Mouse (Mus musculus) megakaryocyte-erythroid progenitor cell, adult 5-6 weeks (primary cell): ENCODE data around the gene Fam81a. TPM values are rescaled to one million over a fixed set of nuclear protein-coding genes. Genes with fewer than 3 reads are reported as not detected.

Experiments used
- ATAC-seq: replicated peaks from 2 replicates; pipeline ENCODE4 v1.8.0; 2016; ENCODE audit warnings: mild to moderate bottlenecking, inconsistent platforms; ENCODE audit not compliant: severe bottlenecking, poor library complexity, low FRiP score, low TSS enrichment
- total RNA-seq, 2 experiments: library from RNA; stranded (forward) in 1 of 2; stranded (reverse) in 1 of 2; fragments of 200-1000, 215-1000 nt in 1 of 2; fragments of >200 nt in 1 of 2; fragmentation: Nextera tagmentation in 1 of 2; gene quantifications; 2 replicates each; pipeline ENCODE4 v1.2.3; 2014 to 2017

Fam81a gene
- total RNA-seq (2014; fragmentation: Nextera tagmentation) (not detected in 2 replicates), total RNA-seq (2017) (not detected in 2 replicates)

GRCm38 (mm10) chr9:70142460-70142859, at the start of gene Fam81a:
Fam81a (minus strand) TSS chr9:70142560.
- no peak for ATAC-seq

GRCm38 (mm10) chr9:70182639-70183038, 40.3 kb upstream of the Fam81a start:
- no peak for ATAC-seq

GRCm38 (mm10) chr9:70181719-70182118, 39.4 kb upstream of the Fam81a start:
- no peak for ATAC-seq

GRCm38 (mm10) chr9:70176291-70176690, 33.9 kb upstream of the Fam81a start:
- ATAC-seq = no peak

GRCm38 (mm10) chr9:70174896-70175295, 32.5 kb upstream of the Fam81a start:
- ATAC-seq = no peak

- no peak for ATAC-seq
Measured at GRCm38 (mm10) chr9:70174291-70174848, 32.0 kb upstream of the Fam81a start.

GRCm38 (mm10) chr9:70168973-70169372, 26.6 kb upstream of the Fam81a start:
- no peak for ATAC-seq

- ATAC-seq = no peak
Measured at GRCm38 (mm10) chr9:70160071-70160470, 17.7 kb upstream of the Fam81a start.

- ATAC-seq = no peak
Measured at GRCm38 (mm10) chr9:70147618-70148017, 5.3 kb upstream of the Fam81a start.

GRCm38 (mm10) chr9:70145426-70145825, 3.1 kb upstream of the Fam81a start:
- no peak for ATAC-seq

GRCm38 (mm10) chr9:70143326-70143725, 966 bp upstream of the Fam81a start:
- no peak for ATAC-seq

GRCm38 (mm10) chr9:70141885-70142326, 454 bp downstream of the Fam81a start:
- no peak for ATAC-seq

- ATAC-seq = no peak
Measured at GRCm38 (mm10) chr9:70140871-70141796, 1.2 kb downstream of the Fam81a start.

GRCm38 (mm10) chr9:70140340-70140739, 2.0 kb downstream of the Fam81a start:
- no peak for ATAC-seq

- ATAC-seq = no peak
Measured at GRCm38 (mm10) chr9:70139331-70139885, 3.0 kb downstream of the Fam81a start.

GRCm38 (mm10) chr9:70138511-70138910, 3.8 kb downstream of the Fam81a start:
- ATAC-seq = no peak

- ATAC-seq = no peak
Measured at GRCm38 (mm10) chr9:70137991-70138390, 4.4 kb downstream of the Fam81a start.

GRCm38 (mm10) chr9:70135186-70135585, 7.2 kb downstream of the Fam81a start:
- no peak for ATAC-seq

- no peak for ATAC-seq
Measured at GRCm38 (mm10) chr9:70134716-70135115, 7.6 kb downstream of the Fam81a start.

GRCm38 (mm10) chr9:70134215-70134614, 8.1 kb downstream of the Fam81a start:
- ATAC-seq = no peak
